Mouse (Mus musculus) intestine, embryonic 16.5 days (tissue): ENCODE data around the gene Nudt9. TPM values are rescaled to one million over a fixed set of nuclear protein-coding genes. Genes with fewer than 3 reads are reported as not detected.

ENCODE experiments used
- ATAC-seq: fragments of 200-750 bp; cut with Nextera tagmentation; 2 replicates; pipeline ENCODE4 v1.8.0; 2017; ENCODE audit warnings: moderate TSS enrichment, moderate library complexity
- H3K27ac ChIP-seq: fragments of 300-500 bp; sonication (generic); 2 replicates; pipeline ENCODE4 v1.5.1; 2014; ENCODE audit warnings: mild to moderate bottlenecking, low read length
- H3K27me3 ChIP-seq: fragments of 300-500 bp; sonication (generic); replicated peaks from 2 replicates; pipeline ENCODE4 v1.6.1; 2014; ENCODE audit warnings: low read length, control low read depth, mixed read lengths; ENCODE audit not compliant: control insufficient read depth, insufficient read depth
- H3K36me3 ChIP-seq: fragments of 300-500 bp; sonication (generic); 2 replicates; pipeline ENCODE4 v1.6.1; 2014; ENCODE audit warnings: low read length, control low read depth; ENCODE audit not compliant: control insufficient read depth, insufficient read depth
- H3K4me1 ChIP-seq: fragments of 300-500 bp; sonication (generic); 2 replicates; pipeline ENCODE4 v1.6.1; 2014; ENCODE audit warnings: low read length, control low read depth, mixed read lengths; ENCODE audit not compliant: control insufficient read depth, insufficient read depth
- H3K4me2 ChIP-seq: fragments of 300-500 bp; sonication (generic); 2 replicates; pipeline ENCODE4 v1.6.1; 2014; ENCODE audit warnings: low read depth, low read length, control low read depth
- H3K4me3 ChIP-seq: fragments of 300-500 bp; sonication (generic); 2 replicates; pipeline ENCODE4 v1.5.1; 2014; ENCODE audit warnings: mild to moderate bottlenecking, low read length
- H3K9ac ChIP-seq: fragments of 300-500 bp; sonication (generic); 2 replicates; pipeline ENCODE4 v1.6.1; 2014; ENCODE audit warnings: low read depth, low read length
- H3K9me3 ChIP-seq: fragments of 300-500 bp; sonication (generic); 2 replicates; pipeline ENCODE4 v1.6.1; 2016; ENCODE audit warnings: low read length, control low read depth; ENCODE audit not compliant: control insufficient read depth
- WGBS: fragments of 180-500 bp; shearing (Covaris S2); extraction: QIAGEN DNeasy Blood & Tissue Kit; methylation state at CpG from one replicate; pipeline ENCODE4 v1.1.7; 2014; 5-methylcytosine and 5-hydroxymethylcytosine counted together
- polyA plus RNA-seq: library from polyadenylated mRNA; unstranded; fragments of >200 nt; fragmentation: Nextera tagmentation; extraction: Ambion mirVana; gene quantifications from 2 replicates; pipeline ENCODE4 v1.2.1, GENCODE M21; 2015

The Nudt9 gene
- polyA plus RNA-seq, result 61.0 and 61.8 TPM in 2 replicates

DNA sequence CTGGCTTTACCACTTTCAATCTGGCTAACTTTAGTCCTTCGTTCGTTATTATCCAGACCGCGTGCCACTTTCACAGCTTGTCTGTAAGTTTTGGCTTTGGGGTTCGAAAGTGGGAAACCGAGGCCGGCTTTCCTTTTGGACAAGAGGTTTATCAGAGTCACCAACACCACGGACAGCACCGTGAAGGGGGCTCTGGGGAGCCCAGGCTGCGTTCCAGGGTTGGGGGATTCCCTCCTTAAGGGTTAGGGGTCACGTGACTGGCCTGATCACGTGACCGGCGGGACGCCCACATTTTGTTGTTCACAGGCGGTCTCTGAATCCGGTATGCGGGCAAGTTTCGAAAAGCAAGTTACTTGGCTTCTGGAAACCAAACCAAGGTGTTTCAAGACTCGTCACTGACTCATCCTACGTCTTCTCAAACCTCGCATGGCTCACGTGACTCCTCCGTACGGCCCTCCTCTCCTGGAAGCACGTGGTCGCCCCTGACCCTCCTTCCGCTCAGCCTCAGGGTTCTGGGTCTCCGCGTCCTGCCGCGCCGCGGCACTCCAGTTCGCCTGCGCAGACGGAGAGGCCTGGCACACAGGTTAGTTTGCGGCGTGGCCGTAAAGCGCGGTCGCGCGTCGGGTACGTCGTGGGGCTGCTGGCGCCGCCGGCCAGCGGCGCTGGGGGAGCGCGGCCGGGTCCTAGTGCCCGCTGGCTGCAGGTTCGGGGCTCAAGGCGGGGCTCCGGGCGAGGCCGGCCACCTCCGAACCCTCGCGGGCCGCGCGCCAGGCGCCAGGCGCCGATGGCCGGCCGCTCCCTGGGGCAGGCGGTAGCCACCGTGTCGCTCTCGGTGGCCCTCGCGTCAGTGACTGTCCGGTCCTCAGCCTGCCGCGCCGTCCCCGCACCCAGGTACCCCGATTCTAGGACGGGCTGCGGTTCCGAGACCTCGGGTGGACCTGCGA is at the start of gene Nudt9:
Gene Nudt9 (plus strand): TSS at position 51 of the 944 bp plus-strand sequence.
- 5% methylated on average over 89 of the region's 90 CpGs for WGBS
- Histone ChIP-seq H3K36me3 (0 out of 2 replicates have a peak, but pooled peaks cover 4% of the 10 kb centered on the region), H3K4me1 (peaks cover 8% of the 10 kb centered on the region), H3K9ac (peak within 1 kb of the TSS; percentile 92), H3K27me3 (no peaks in the 10 kb centered on the region), H3K4me3 (peak within 1 kb of the TSS; percentile 84), H3K9me3 (no peaks in the 10 kb centered on the region), H3K27ac (peak within 1 kb of the TSS; percentile 81), H3K4me2 (peak within 1 kb of the TSS; percentile 58)
- peak; percentile 98 for ATAC-seq

DNA sequence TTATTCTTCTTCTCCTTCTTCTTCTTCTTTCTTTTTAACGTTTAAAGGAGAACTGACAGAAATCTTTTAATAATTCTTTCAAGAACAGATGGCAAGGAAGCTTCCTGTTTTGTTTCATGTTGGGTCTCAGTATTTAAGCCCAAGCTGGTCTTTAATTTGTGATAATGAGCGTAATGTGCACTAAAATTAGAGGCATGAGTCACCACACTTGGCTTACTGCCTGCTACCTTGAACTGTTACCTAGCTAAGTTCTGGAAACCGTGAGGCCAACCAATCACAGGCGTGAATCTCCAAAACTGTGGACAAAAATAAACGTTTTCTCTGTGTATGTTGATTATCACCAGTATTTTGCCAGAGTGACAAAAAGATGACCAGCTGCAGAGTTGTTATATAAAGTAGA is 47.4 kb upstream of the Nudt9 start:
- no peak overlapping the region for H3K9ac ChIP-seq
- H3K27me3 ChIP-seq, result no peaks in the 10 kb centered on the region
- no peak overlapping the region for H3K4me2 ChIP-seq
- no peak for ATAC-seq
- H3K27ac ChIP-seq, result no peak overlapping the region
- no peaks in the 10 kb centered on the region for H3K9me3 ChIP-seq
- H3K4me1 ChIP-seq, result peaks cover 10% of the 10 kb centered on the region
- WGBS, result 66% methylated on average over 5 of the region's 5 CpGs
- no peak overlapping the region for H3K4me3 ChIP-seq
- no peaks in the 10 kb centered on the region; the same call in 1 of the 2 replicates for H3K36me3 ChIP-seq

DNA sequence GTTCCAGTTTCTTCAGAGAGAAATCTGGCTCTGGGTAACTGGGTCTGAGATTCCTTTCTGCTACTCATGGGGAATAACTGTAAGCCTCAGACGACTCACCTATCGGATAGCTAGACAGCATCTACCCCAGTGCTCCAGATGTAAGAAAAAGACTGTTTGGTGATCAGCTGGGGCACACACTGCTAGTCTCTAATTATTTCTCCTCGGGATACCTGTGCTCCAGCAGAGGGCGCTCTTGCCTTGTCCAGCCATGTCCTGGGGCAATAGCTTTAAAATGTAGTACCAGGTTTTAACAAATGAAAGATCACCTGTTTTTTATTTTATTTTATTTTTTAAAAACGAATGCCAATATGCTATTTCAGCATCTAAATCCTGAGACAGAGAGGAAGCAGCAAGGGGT is 46.4 kb upstream of the Nudt9 start:
- 4% methylated on average over 5 of the region's 5 CpGs for WGBS
- peak; percentile 53; the same call in 1 of the 2 replicates for ATAC-seq
- no peak overlapping the region for H3K27ac ChIP-seq
- no peaks in the 10 kb centered on the region for H3K27me3 ChIP-seq
- H3K9ac ChIP-seq, result no peak overlapping the region
- H3K4me3 ChIP-seq, result no peak overlapping the region
- H3K9me3 ChIP-seq, result no peaks in the 10 kb centered on the region
- peaks cover 10% of the 10 kb centered on the region for H3K4me1 ChIP-seq
- H3K36me3 ChIP-seq, result no peaks in the 10 kb centered on the region; the same call in 1 of the 2 replicates
- no peak overlapping the region for H3K4me2 ChIP-seq

DNA sequence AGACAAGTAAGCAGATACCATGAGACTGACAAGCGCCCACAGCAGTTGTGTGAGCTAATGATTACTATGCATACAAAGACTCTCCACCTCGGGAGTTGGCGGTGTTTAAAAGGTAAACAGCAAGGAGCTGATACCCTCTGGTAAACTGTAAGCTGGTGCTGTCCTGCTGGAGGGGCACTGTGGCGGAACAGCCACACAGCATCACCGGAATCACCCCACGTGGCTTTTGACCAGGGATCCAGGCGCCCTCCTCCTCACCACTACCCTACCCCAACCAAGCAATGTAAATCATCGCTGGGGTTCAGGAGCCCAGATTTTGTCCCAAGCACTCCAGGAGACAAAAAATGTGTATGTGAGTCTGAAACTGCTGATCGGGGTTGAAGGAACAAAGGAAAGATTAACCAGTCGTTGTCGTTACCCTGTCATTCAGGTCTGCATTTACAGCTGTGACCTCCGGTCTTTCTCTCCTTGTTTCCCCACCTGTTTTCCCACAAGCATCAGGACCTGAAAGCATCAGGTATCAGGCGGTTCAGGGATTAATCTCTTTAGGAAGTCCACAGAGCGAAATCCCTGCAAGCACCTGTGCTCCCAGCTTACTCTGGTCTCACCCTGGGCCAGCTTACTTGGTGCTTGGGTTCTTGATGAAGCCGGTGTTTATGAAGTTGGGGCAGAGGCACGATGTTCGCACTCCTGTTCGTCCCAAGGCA is 43.4 kb upstream of the Nudt9 start:
- Histone ChIP-seq H3K27me3 (no peaks in the 10 kb centered on the region), H3K9me3 (no peaks in the 10 kb centered on the region), H3K27ac (0 out of 2 replicates have a peak overlapping the region, but pooled peaks have one; percentile 26), H3K4me2 (0 out of 2 replicates have a peak overlapping the region, but pooled peaks have one; percentile 5), H3K4me1 (peaks cover 10% of the 10 kb centered on the region), H3K9ac (0 out of 2 replicates have a peak overlapping the region, but pooled peaks have one; percentile 6), H3K36me3 (peaks cover 1% of the 10 kb centered on the region; the same call in 1 of the 2 replicates), H3K4me3 (no peak overlapping the region)
- WGBS, result 38% methylated on average over 18 of the region's 18 CpGs
- ATAC-seq, result peak; percentile 34; the same call in 1 of the 2 replicates

DNA sequence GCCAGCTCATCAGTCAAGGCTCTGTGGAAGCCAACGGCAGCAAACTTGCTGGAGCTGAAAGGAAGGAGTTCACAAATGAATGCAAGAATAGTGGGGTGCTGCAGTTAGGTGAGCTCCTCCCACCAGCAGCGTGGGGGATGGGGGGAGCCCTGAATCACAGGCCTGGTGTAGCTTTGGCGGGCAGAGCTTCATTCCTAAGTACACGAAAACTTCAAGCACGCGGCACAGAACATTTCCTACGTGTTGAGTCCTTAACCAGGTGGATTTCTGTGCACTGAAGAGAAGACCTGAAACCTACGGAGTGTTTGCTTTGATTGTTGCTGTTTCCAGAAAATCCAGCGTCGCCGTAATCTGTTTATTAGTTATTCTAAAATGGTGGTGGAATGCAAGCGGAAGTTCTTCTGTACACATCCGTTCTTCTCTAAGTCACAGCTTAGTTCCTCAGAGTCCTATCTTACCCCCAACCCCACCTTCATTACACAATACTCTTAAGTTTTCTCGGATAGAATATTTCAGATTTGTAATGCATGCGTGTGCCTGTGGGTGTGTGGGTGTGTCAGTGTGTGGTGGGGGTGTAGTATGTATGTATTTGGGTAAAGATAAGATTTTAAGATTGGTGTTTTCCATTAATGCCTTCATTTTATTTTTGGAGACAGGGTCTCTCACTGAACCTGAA is 42.7 kb upstream of the Nudt9 start:
- Histone ChIP-seq H3K27me3 (no peaks in the 10 kb centered on the region), H3K4me3 (no peak overlapping the region), H3K27ac (0 out of 2 replicates have a peak overlapping the region, but pooled peaks have one; percentile 26), H3K4me2 (0 out of 2 replicates have a peak overlapping the region, but pooled peaks have one; percentile 5), H3K4me1 (peaks cover 10% of the 10 kb centered on the region), H3K9ac (no peak overlapping the region), H3K9me3 (no peaks in the 10 kb centered on the region), H3K36me3 (peaks cover 4% of the 10 kb centered on the region; the same call in 1 of the 2 replicates)
- WGBS, result 50% methylated on average over 15 of the region's 15 CpGs
- ATAC-seq, result peak; percentile 36; the same call in 1 of the 2 replicates

DNA sequence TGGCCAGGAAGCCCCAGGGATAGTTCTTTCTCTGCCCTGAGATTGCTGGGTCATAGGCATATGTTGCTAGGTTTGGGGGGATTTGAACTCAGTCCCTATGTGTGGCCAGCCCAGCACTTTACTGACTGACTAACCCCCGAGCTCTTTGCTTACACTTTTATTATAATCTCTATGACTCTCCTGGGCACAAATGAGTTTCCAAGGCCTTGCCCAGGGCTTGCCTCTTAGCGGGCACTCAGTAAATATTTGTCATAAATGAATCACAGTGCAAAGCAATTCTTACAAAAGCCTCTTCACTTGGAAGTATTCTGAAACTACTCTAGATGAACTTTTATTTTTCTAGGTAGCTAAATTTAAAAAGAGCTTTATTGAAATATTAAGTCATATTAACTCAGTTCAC is 42.2 kb upstream of the Nudt9 start:
- H3K36me3 ChIP-seq, result peaks cover 4% of the 10 kb centered on the region; the same call in 1 of the 2 replicates
- no peak for ATAC-seq
- no peaks in the 10 kb centered on the region for H3K9me3 ChIP-seq
- no peak overlapping the region for H3K4me2 ChIP-seq
- peaks cover 7% of the 10 kb centered on the region for H3K4me1 ChIP-seq
- no peaks in the 10 kb centered on the region for H3K27me3 ChIP-seq
- 76% methylated on average over 2 of the region's 2 CpGs for WGBS
- H3K27ac ChIP-seq, result no peak overlapping the region
- H3K9ac ChIP-seq, result no peak overlapping the region
- H3K4me3 ChIP-seq, result no peak overlapping the region

DNA sequence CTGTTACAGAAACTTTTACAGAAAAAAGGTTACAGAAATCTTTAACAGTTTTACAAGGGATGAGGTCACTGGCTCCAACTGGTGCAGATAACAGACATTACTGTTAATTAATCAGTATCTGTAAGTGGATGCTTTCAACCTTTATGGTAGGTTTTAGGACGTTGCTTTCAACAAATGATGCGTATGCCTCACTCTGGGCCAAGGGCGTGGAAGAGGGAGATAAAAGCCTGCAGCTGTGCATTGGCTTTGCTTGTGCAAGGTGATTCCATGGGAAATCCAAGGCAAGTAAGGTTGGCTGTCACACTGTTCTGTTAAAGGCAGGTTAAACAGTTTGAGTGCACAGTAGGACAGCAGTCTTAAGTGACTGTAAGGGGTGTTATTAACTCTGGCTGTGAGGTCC is 39.3 kb upstream of the Nudt9 start:
- H3K4me3 ChIP-seq, result no peak overlapping the region
- H3K36me3 ChIP-seq, result peaks cover 4% of the 10 kb centered on the region; the same call in 1 of the 2 replicates
- H3K4me2 ChIP-seq, result no peak overlapping the region
- H3K27ac ChIP-seq, result no peak overlapping the region
- no peak for ATAC-seq
- H3K9ac ChIP-seq, result no peak overlapping the region
- H3K9me3 ChIP-seq, result no peaks in the 10 kb centered on the region
- 59% methylated on average over 3 of the region's 3 CpGs for WGBS
- H3K4me1 ChIP-seq, result peaks cover 7% of the 10 kb centered on the region
- H3K27me3 ChIP-seq, result no peaks in the 10 kb centered on the region

DNA sequence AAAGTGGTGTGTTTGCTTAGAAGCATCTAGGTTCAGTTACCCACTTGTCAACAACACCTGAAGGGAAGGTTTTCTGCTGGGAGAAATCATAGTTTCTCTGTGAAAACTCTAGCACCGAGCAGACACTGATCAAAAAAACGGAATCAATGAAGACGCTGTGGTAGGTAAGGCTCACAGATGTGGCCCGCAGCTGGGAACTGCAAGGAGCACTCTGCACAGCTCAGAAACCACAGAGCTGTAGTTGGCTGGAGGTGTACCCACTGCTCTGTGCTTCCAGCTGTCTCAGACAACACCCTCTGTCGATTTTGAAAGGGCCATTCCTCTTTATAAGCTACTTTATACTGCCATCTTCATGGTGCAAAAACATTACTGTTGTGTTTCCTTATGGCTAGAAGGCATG is 38.3 kb upstream of the Nudt9 start:
- Histone ChIP-seq H3K27me3 (no peaks in the 10 kb centered on the region), H3K4me1 (peaks cover 6% of the 10 kb centered on the region), H3K4me3 (no peak overlapping the region), H3K4me2 (no peak overlapping the region), H3K27ac (no peak overlapping the region), H3K9ac (no peak overlapping the region), H3K9me3 (no peaks in the 10 kb centered on the region), H3K36me3 (0 out of 2 replicates have a peak, but pooled peaks cover 4% of the 10 kb centered on the region)
- WGBS, result 74% methylated on average over 5 of the region's 5 CpGs
- ATAC-seq, result no peak
